Mouse (Mus musculus) embryonic stem cell, embryonic (primary cell): ENCODE results near the gene Lyar.

Experiments
- CTCF ChIA-PET, 4 experiments: fragments of 300-600 bp in 2 of 4; fragments of 350-600 bp in 2 of 4; sonication (Branson Sonifier 250); formaldehyde crosslinking; loops; one replicate each; lab custom pipeline; 2022; ENCODE audit warnings: inconsistent platforms in 2 of 4; lab: Charles Lee
- POLR2A ChIA-PET, 4 experiments: fragments of 300-600 bp in 2 of 4; fragments of 350-600 bp in 2 of 4; sonication (Branson Sonifier 250); formaldehyde crosslinking; loops; one replicate each; lab custom pipeline; 2022; ENCODE audit warnings: antibody characterized with exemption in 4 of 4, inconsistent platforms in 1 of 4; lab: Charles Lee

The Lyar gene

GRCm38 (mm10) chr5:38235422-38235821 lies 15.2 kb downstream of the Lyar start:
- ChIA-PET POLR2A (interaction anchor here in 2 of 4 experiments (0.6 to 2.2 kb wide), 2 partner anchors 15 to 147 kb away, joined by 6 to 8 read pairs; partner anchors contain the start of genes Lyar (in 1 of the 2) and Zbtb49 (in 1 of the 2)), CTCF (interaction anchor here in 3 of 4 experiments (0.5 to 1.5 kb wide), 7 partner anchors 11 to 341 kb away, joined by 3 to 8 read pairs (median 3); partner anchors contain the start of genes Lyar (in 1 of the 3) and Zbtb49 (in 1 of the 3))

GRCm38 (mm10) chr5:38236627-38237026 lies 16.4 kb downstream of the Lyar start:
- ChIA-PET CTCF (interaction anchor here (0.6 to 1.5 kb wide), 20 partner anchors 8 to 396 kb away, joined by 3 to 5 read pairs (median 3); partner anchors contain the start of genes Lyar (in 2 of the 4), Zbtb49 (in 2 of the 4) and Tmem128 (in 1 of the 4)), POLR2A (interaction anchor here in 1 of 4 experiments (2.2 kb wide), 1 partner anchor 16 kb away, joined by 8 read pairs; the partner anchor contains the start of genes Lyar and Zbtb49)

DNA sequence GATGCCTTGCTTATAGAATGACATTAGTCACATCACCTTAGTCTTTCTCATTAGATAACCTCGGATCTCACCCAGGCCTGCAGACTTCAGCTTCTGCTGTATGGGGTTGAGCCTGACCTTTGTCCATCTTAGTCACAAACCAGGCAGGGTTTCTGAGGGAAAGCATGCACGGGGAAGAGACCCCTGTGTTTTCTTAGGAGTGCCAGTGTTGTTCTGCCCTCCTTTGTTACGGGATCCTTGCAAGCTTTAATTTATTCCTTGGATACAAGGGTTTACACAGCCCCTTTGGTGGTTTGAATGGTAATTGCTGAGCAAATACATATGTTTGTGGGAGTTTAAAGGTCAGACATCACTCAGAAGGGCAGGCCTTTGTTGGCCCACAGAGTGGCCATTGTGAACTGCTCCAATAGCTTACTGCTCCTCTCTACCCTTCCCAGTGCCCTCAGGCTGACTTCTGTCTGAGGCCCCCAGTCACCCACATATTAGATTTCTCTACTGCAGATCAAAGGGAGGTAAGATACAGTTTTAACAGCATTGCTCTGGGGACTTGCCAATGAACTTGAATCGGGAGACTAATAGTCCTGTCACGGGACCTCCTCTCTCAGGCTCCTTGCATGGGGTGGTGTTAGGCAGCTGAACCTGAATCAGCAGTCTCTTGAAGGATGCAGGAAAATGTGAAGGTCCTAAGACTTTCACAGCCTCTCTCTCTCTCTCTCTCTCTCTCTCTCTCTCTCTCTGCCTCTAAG lies 20.6 kb downstream of the Lyar start:
- ChIA-PET CTCF (interaction anchor here in 2 of 4 experiments (0.6 to 1.3 kb wide), 2 partner anchors 43 to 1122 kb away, joined by 3 to 4 read pairs; no protein-coding TSS in a partner anchor), POLR2A (interaction anchor here in 1 of 4 experiments (0.5 to 1.2 kb wide), 2 partner anchors 21 to 1150 kb away, joined by 3 read pairs; partner anchors contain the start of genes Lyar and Zbtb49)

DNA sequence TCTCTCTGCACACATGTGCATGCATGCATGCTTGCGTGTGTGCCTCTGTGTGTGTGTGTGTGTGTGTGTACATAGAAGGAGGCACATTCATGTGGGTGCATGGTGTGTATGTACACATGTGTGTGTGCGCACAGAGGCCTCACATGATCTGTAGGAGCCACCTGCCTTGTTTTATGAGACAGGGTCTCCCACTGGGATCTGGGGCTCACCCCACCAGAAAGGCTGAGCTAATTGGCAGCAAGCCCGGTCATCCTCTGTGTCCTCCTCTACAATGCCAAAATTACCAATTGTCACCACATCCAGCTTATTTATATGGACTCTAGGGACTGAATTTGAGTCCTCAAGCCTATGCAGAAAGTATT lies 21.2 kb downstream of the Lyar start:
- POLR2A ChIA-PET: interaction anchor here in 1 of 4 experiments (0.5 to 1.2 kb wide), 2 partner anchors 21 to 1151 kb away, joined by 3 read pairs; partner anchors contain the start of genes Lyar and Zbtb49
- CTCF ChIA-PET: interaction anchor here in 2 of 4 experiments (0.6 kb wide), 2 partner anchors 1123 to 1194 kb away, joined by 3 to 6 read pairs; no protein-coding TSS in a partner anchor

DNA sequence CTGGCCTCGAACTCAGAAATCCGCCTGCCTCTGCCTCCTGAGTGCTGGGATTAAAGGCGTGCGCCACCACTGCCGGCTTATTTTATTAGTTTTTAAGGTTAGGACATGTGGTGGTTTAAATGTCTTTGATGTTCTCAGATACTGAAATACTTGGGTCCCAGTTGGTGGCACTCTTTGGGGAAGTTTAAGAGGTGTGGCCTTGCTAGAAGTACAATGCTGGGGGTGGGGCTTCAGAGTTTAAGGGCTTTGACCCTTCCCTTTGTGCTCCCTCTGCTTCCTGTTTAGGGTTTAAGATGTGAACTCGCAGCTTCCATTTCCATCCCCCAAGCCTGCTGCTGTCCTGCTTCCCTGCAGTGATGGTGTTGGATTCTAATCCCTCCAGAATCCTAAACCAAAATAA lies 21.7 kb downstream of the Lyar start:
- POLR2A ChIA-PET: no interaction called here
- CTCF ChIA-PET: interaction anchor here in 1 of 4 experiments (0.6 kb wide), 1 partner anchor 1195 kb away, joined by 6 read pairs; no protein-coding TSS in a partner anchor

DNA sequence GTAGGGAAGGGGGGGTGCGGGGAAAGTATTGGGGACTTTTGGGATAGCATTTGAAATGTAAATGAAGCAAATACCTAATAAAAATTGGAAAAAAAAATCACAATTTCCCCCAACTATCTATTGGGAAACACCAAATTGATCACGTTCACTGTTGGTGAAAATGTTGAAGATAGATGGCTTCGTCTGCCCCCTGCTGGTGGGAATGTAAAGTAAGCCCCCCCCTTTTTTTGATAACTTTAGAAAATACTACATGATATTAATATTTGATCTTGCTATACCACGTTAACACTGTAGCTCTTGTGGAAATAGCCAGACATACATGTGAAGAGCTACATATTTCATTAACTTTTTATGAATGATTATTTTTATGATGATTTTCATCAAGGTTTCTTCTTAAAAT lies 34.9 kb downstream of the Lyar start:
- CTCF ChIA-PET: interaction anchor here in 1 of 4 experiments (1.4 kb wide), 1 partner anchor 20 kb away, joined by 3 read pairs; no protein-coding TSS in a partner anchor

DNA sequence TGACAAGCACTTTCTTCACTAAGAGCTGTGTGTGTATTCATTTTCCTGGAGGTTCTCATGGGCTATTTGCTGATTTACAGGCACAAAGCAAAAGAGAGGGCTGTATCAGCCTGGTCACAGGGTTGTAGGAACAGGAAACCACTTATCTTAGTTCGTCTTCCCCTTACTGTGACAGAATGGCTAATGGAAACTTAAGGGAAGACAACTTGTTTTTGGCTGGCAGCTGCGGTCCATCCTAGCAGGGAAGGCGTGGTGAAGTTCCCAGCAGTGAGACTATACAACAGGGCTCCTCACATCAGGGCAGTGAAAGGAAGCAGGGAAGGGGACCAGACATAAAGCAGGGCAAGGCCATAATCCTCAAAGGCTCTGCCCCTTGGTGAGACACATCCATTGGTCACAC lies 35.4 kb downstream of the Lyar start:
- POLR2A ChIA-PET: interaction anchor here in 1 of 4 experiments (0.6 kb wide), 1 partner anchor 35 kb away, joined by 3 read pairs; the partner anchor contains the start of genes Lyar and Zbtb49
- CTCF ChIA-PET: interaction anchor here in 1 of 4 experiments (1.4 kb wide), 1 partner anchor 20 kb away, joined by 3 read pairs; no protein-coding TSS in a partner anchor

More for the DNA sequence above, 34.9 kb downstream of the Lyar start:
- POLR2A ChIA-PET: interaction anchor here in 1 of 4 experiments (0.6 to 1.3 kb wide), 3 partner anchors 12 to 280 kb away, joined by 3 read pairs; partner anchors contain the start of genes Lyar and Zbtb49

GRCm38 (mm10) chr5:38256551-38256950 lies 36.3 kb downstream of the Lyar start:
- ChIA-PET CTCF (no interaction called here), POLR2A (no interaction called here)

DNA sequence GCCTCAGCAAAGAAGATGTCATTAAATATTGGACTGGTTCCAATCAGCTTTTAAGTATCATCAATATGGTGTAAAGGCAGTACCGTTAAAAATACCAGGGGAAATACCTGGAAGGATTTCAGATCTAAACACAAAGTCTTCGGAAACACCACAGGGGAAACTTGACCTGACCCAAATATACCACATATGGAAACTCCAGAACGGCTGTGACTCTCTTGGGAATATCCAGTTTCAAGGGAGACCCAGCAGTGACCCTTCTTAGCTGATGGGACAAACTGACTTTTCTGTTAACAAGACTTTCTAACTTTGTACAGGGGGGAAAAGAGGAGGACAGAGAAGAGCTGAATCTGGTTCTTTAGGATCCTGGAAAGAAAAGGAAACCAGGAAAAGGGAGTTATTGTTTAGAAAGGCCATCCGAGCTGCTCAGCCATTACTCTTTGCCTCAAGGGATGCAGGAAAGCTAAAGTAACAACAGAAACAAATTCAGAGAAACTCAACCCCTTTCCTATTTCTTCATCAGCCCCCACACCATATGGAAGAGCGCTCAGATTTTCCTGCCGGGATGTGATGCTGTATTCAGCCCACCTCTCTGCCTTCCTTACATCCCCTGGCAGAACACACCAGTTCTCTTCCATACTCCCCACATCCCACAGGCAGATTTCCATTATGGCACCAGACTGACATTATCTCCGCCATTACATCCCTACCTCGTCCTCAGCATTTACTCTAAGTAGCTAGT lies 37.9 kb downstream of the Lyar start:
- POLR2A ChIA-PET: interaction anchor here in 1 of 4 experiments (0.6 kb wide), 1 partner anchor 752 kb away, joined by 3 read pairs; no protein-coding TSS in a partner anchor
- CTCF ChIA-PET: no interaction called here

- POLR2A ChIA-PET: interaction anchor here in 1 of 4 experiments (0.6 to 1.2 kb wide), 2 partner anchors 39 to 751 kb away, joined by 3 to 5 read pairs; partner anchors contain the start of genes Lyar and Zbtb49
- CTCF ChIA-PET: no interaction called here
Measured at GRCm38 (mm10) chr5:38258773-38259146, 38.5 kb downstream of the Lyar start.

- CTCF ChIA-PET: interaction anchor here in 1 of 4 experiments (0.9 to 1.7 kb wide), 2 partner anchors 23 to 373 kb away, joined by 3 to 4 read pairs; no protein-coding TSS in a partner anchor
- POLR2A ChIA-PET: interaction anchor here in 2 of 4 experiments (1.0 to 1.2 kb wide), 4 partner anchors 15 to 294 kb away, joined by 3 to 5 read pairs (median 4); partner anchors contain the start of genes Lyar (in 1 of the 2) and Zbtb49 (in 1 of the 2)
Measured at GRCm38 (mm10) chr5:38259455-38260106, 39.3 kb downstream of the Lyar start.

DNA sequence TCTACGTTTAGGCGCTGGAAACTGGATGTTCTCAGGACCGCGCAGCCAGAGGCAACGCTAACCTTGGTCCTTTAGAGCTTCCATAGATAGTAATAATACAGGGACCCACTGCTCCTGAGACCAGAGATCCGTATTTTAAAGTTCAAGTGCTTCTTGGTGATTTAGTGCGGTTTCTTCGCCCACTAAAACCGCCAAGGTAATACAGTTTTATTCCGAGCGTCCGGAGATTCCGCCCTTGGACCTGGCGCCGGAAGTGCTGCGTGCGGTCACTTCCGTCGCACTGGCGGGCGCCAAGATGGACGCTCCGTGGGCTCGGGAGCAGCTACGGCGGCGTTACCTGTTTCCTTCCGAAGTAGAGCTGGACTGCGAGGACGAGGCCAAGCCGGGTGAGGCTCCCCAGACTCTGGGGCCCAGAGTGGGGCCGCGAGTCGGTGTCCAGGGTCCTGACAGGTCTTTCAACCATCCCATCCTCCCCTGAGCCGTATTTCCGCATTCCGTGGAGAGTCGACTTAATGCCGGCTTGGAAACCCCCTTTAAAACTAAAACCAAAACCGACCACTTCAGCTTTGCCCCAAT lies 39.9 kb downstream of the Lyar start, which contains the start of gene Tmem128:
Tmem128 (plus strand) TSS at position 79 of the 576 bp plus-strand sequence.
- ChIA-PET CTCF (interaction anchor here in 2 of 4 experiments (0.6 to 1.7 kb wide), 3 partner anchors 23 to 372 kb away, joined by 3 to 4 read pairs (median 4); no protein-coding TSS in a partner anchor), POLR2A (interaction anchor here in 2 of 4 experiments (1.0 to 1.2 kb wide), 4 partner anchors 15 to 293 kb away, joined by 3 to 5 read pairs (median 4); partner anchors contain the start of genes Lyar (in 1 of the 2) and Zbtb49 (in 1 of the 2))

- ChIA-PET CTCF (no interaction called here), POLR2A (no interaction called here)
Measured at GRCm38 (mm10) chr5:38270942-38271341, 50.7 kb downstream of the Lyar start.

DNA sequence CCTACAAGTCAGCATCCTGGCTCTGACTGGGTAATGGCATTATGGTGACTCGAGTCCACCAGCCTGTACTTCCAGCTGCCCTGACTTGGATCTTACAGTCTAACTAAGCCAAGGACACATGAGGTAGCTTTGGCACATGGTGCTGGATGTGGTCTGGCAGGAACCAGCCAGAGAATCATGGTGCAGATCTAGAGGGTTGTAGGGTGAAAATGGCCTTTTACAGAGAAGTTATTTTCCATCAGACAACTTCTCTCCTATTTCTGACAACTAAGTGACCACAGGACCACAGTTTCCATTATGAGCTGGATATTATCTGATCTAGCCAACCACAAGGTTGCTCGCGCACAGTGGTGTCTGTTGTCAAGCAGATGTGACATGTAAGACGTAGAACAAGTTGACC lies 53.6 kb downstream of the Lyar start:
- ChIA-PET CTCF (interaction anchor here in 1 of 4 experiments (0.5 kb wide), 1 partner anchor 479 kb away, joined by 4 read pairs; no protein-coding TSS in a partner anchor), POLR2A (interaction anchor here in 2 of 4 experiments (0.6 kb wide), 3 partner anchors 267 to 1245 kb away, joined by 3 to 9 read pairs (median 4); no protein-coding TSS in a partner anchor)

GRCm38 (mm10) chr5:38275771-38276170 lies 55.5 kb downstream of the Lyar start, which contains the start of gene Otop1:
TSS of gene Otop1 (plus strand) at chr5:38275972.
- ChIA-PET POLR2A (interaction anchor here in 2 of 4 experiments (0.7 to 1.5 kb wide), 2 partner anchors 12 to 15 kb away, joined by 3 to 5 read pairs; no protein-coding TSS in a partner anchor), CTCF (no interaction called here)

DNA sequence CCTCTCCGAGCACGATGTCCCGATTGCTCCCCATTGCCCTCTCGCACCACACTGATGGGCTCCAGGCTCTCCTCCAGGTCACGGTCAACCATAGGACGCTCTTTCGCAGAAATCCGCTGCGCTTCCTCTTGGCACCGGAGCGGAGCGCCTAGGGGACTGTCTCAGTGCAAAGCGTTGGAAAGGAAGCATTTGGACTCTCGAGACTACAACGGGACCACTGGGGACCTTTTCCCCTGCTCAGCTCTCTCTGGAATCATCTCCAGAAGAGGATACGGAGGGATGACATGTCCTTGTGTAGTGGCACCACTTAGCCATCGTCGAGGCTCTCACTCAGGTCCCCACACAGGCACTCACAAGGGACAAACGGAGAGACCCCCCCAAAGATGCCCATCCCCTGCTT lies 56.2 kb downstream of the Lyar start:
- ChIA-PET POLR2A (interaction anchor here in 1 of 4 experiments (0.7 to 1.2 kb wide), 3 partner anchors 25 to 389 kb away, joined by 3 to 4 read pairs (median 3); no protein-coding TSS in a partner anchor), CTCF (no interaction called here)
